Mouse (Mus musculus): Measurements from ENCODE around the gene Pcbp2. TPM values are rescaled to one million over a fixed set of nuclear protein-coding genes. Genes with fewer than 3 reads are reported as not detected.

The Pcbp2 gene
- polyA plus RNA-seq, 1 experiment from 2014 or later: 191 TPM

- no peak within 1 kb of the TSS for H3K9ac ChIP-seq (ENCODE audit: low read depth, low read length)
- no peaks in the 10 kb centered on the region for H3K9me3 ChIP-seq (replicated peaks; ENCODE audit: low read length)
- 94% methylated on average over 1 of the region's 1 CpGs for WGBS
- ATAC-seq (replicated peaks; ENCODE audit: low FRiP score, low read depth) (no peak), DNase-seq (ENCODE audit: low spot score) (no peak)
- no peak within 1 kb of the TSS for H3K4me2 ChIP-seq (ENCODE audit: low read length)
- H3K36me3 ChIP-seq (ENCODE audit: insufficient read depth, low read length): peaks cover 45% of the 10 kb centered on the region
- H3K27ac ChIP-seq: no peak within 1 kb of the TSS
- H3K27me3 ChIP-seq (ENCODE audit: insufficient read depth, low read length): no peaks in the 10 kb centered on the region
- no peak within 1 kb of the TSS for H3K4me3 ChIP-seq (replicated peaks; ENCODE audit: low read depth, low read length)
- no peak for TF ChIP-seq CTCF (IDR thresholded peaks at IDR 0.05; ENCODE audit: low read depth)
- H3K4me1 ChIP-seq (replicated peaks; ENCODE audit: insufficient read depth, low read length): no peaks in the 10 kb centered on the region
These were observed 33.1 kb downstream of the Pcbp2 start, which contains the start of gene Gm10337 for GRCm38 (mm10) chr15:102503447-102503846. TSS of gene Gm10337 (plus strand) at chr15:102503722.

DNA sequence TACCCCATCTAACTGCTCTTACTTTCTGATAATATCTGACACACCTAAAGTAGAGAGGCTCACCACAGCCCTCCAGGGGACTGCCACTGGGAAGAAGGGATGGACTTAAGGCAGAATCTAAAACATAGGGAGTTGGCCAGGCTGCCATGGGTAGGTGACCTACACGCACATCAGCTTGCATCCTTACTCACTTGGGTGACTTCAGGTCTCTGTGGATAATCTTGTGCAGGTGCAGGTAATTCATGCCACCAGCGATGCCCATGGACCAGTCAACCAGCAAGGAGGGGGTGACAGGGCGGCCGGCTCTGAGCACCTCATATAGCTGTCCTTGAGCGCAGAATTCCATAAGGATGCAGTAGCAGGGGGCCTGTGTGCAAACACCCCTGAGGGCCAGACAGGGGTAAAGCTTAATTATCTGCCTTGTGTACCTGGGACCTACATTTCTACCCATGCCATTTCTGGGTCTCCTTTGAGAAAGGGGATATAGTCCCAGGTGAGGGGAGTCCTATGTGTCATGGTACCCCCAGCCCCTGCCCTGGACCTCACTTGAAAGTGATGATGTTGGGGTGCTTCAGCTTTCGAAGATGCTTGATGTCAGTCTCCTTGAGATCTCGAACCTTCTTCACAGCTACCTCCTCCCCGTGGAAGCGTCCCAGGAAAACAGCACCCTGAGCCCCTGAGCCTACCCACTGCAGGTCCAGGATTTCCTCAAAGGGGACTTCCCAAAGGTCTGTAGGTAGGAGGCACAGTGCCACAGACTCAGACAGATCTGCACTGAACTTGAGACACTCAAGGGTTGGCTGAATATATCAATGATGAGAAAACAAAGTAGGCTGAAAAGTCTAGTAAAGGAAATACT, 33.8 kb downstream of the Pcbp2 start:
- H3K4me1 ChIP-seq (replicated peaks; ENCODE audit: insufficient read depth, low read length): no peaks in the 10 kb centered on the region
- no peak overlapping the region for H3K27ac ChIP-seq
- TF ChIP-seq CTCF (IDR thresholded peaks at IDR 0.05; ENCODE audit: low read depth): no peak
- H3K4me3 ChIP-seq (replicated peaks; ENCODE audit: low read depth, low read length): no peak overlapping the region
- H3K36me3 ChIP-seq (ENCODE audit: insufficient read depth, low read length): peaks cover 45% of the 10 kb centered on the region
- no peak for DNase-seq (ENCODE audit: low spot score)
- H3K9me3 ChIP-seq (replicated peaks; ENCODE audit: low read length): no peaks in the 10 kb centered on the region
- no peak overlapping the region for H3K9ac ChIP-seq (ENCODE audit: low read depth, low read length)
- no peak for ATAC-seq (replicated peaks; ENCODE audit: low FRiP score, low read depth)
- 83% methylated on average over 9 of the region's 9 CpGs for WGBS
- H3K27me3 ChIP-seq (ENCODE audit: insufficient read depth, low read length): no peaks in the 10 kb centered on the region
- no peak overlapping the region for H3K4me2 ChIP-seq (ENCODE audit: low read length)

GRCm38 (mm10) chr15:102505073-102505769, 34.9 kb downstream of the Pcbp2 start:
- 57% methylated on average over 12 of the region's 12 CpGs for WGBS
- H3K9me3 ChIP-seq (replicated peaks; ENCODE audit: low read length): no peaks in the 10 kb centered on the region
- no peaks in the 10 kb centered on the region for H3K27me3 ChIP-seq (ENCODE audit: insufficient read depth, low read length)
- H3K9ac ChIP-seq (ENCODE audit: low read depth, low read length): no peak overlapping the region
- H3K4me2 ChIP-seq (ENCODE audit: low read length): no peak overlapping the region
- H3K4me3 ChIP-seq (replicated peaks; ENCODE audit: low read depth, low read length): no peak overlapping the region
- H3K36me3 ChIP-seq (ENCODE audit: insufficient read depth, low read length): peaks cover 34% of the 10 kb centered on the region
- 0 out of 2 replicates have a peak, but pooled peaks cover 3% of the 10 kb centered on the region for H3K4me1 ChIP-seq (replicated peaks; ENCODE audit: insufficient read depth, low read length)
- TF ChIP-seq CTCF (IDR thresholded peaks at IDR 0.05; ENCODE audit: low read depth): no peak
- DNase-seq (ENCODE audit: low spot score): no peak
- no peak for ATAC-seq (replicated peaks; ENCODE audit: low FRiP score, low read depth)
- no peak overlapping the region for H3K27ac ChIP-seq

- H3K9me3 ChIP-seq (replicated peaks; ENCODE audit: low read length): no peaks in the 10 kb centered on the region
- 0 out of 2 replicates have a peak, but pooled peaks cover 6% of the 10 kb centered on the region for H3K4me1 ChIP-seq (replicated peaks; ENCODE audit: insufficient read depth, low read length)
- H3K27me3 ChIP-seq (ENCODE audit: insufficient read depth, low read length): no peaks in the 10 kb centered on the region
- ATAC-seq (replicated peaks; ENCODE audit: low FRiP score, low read depth) (no peak), DNase-seq (ENCODE audit: low spot score) (no peak)
- TF ChIP-seq CTCF (IDR thresholded peaks at IDR 0.05; ENCODE audit: low read depth): no peak
- peaks cover 27% of the 10 kb centered on the region for H3K36me3 ChIP-seq (ENCODE audit: insufficient read depth, low read length)
- H3K4me2 ChIP-seq (ENCODE audit: low read length): no peak overlapping the region
- WGBS: 73% methylated on average over 9 of the region's 9 CpGs
- no peak overlapping the region for H3K9ac ChIP-seq (ENCODE audit: low read depth, low read length)
- no peak overlapping the region for H3K4me3 ChIP-seq (replicated peaks; ENCODE audit: low read depth, low read length)
- H3K27ac ChIP-seq: no peak overlapping the region
These were observed 35.6 kb downstream of the Pcbp2 start for GRCm38 (mm10) chr15:102505770-102506463.

- no peaks in the 10 kb centered on the region for H3K9me3 ChIP-seq (replicated peaks; ENCODE audit: low read length)
- DNase-seq (ENCODE audit: low spot score) (peak; percentile 27), ATAC-seq (replicated peaks; ENCODE audit: low FRiP score, low read depth) (no peak)
- no peak for TF ChIP-seq CTCF (IDR thresholded peaks at IDR 0.05; ENCODE audit: low read depth)
- peaks cover 22% of the 10 kb centered on the region for H3K36me3 ChIP-seq (ENCODE audit: insufficient read depth, low read length)
- H3K4me1 ChIP-seq (replicated peaks; ENCODE audit: insufficient read depth, low read length): peaks cover 11% of the 10 kb centered on the region; the same call in 1 of the 2 replicates
- WGBS: 10% methylated on average over 2 of the region's 2 CpGs
- H3K27me3 ChIP-seq (ENCODE audit: insufficient read depth, low read length): no peaks in the 10 kb centered on the region
- H3K27ac ChIP-seq: no peak overlapping the region
- H3K4me2 ChIP-seq (ENCODE audit: low read length): no peak overlapping the region
- no peak overlapping the region for H3K9ac ChIP-seq (ENCODE audit: low read depth, low read length)
- no peak overlapping the region for H3K4me3 ChIP-seq (replicated peaks; ENCODE audit: low read depth, low read length)
These were observed 36.1 kb downstream of the Pcbp2 start for GRCm38 (mm10) chr15:102506464-102506830.

DNA sequence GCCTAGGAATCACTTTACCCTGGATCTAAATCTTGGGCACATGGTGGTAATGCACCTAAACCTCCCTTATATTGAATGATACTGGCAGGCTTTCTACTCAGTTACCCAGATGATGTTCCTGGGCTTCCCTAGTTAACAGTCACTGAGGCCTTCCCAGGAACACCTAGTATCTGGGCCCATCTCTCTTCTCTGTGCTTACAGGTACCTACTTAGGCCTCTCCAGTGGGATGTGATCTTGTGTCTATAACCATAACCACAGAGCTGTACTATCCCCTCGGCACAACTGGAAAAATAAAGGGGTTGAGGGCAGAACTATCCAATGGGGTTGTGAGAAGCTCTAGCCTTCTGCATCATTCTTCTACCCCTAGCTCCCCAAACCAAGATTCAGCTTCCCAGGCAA, 36.5 kb downstream of the Pcbp2 start:
- H3K27ac ChIP-seq: no peak overlapping the region
- no peak overlapping the region for H3K9ac ChIP-seq (ENCODE audit: low read depth, low read length)
- no peak for DNase-seq (ENCODE audit: low spot score)
- no peak overlapping the region for H3K4me3 ChIP-seq (replicated peaks; ENCODE audit: low read depth, low read length)
- 93% methylated on average over 1 of the region's 1 CpGs for WGBS
- peaks cover 19% of the 10 kb centered on the region for H3K36me3 ChIP-seq (ENCODE audit: insufficient read depth, low read length)
- H3K4me2 ChIP-seq (ENCODE audit: low read length): no peak overlapping the region
- no peaks in the 10 kb centered on the region for H3K9me3 ChIP-seq (replicated peaks; ENCODE audit: low read length)
- no peaks in the 10 kb centered on the region for H3K27me3 ChIP-seq (ENCODE audit: insufficient read depth, low read length)
- TF ChIP-seq CTCF (IDR thresholded peaks at IDR 0.05; ENCODE audit: low read depth): no peak
- ATAC-seq (replicated peaks; ENCODE audit: low FRiP score, low read depth): no peak
- H3K4me1 ChIP-seq (replicated peaks; ENCODE audit: insufficient read depth, low read length): peaks cover 13% of the 10 kb centered on the region

All from kidney, postnatal 0 days (tissue).